Mouse (Mus musculus): ENCODE results near the gene Cmya5. TPM values are rescaled to one million over a fixed set of nuclear protein-coding genes. Genes with fewer than 3 reads are reported as not detected.

The Cmya5 gene
- polyA plus RNA-seq, 1 experiment from 2014 or later, result 0.07 TPM

DNA sequence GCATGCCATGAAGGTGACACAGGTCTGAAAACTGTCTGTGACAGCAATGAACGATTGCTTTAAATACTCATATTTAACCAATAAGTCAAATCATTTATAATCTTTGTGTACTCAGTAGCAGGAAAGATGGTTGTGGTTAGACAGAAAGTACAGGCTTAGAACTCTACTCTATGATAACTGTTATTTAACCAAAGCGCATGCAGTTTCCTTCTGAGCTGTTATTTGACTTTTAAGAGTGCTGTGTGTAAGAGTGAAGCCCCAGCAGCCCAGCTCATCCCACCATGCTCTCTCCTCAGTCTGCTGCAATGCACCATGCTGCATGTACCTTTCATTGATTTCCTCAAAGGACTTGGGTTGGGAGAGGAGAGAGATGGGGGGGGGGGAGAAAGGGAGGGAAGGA is 63.7 kb downstream of the Cmya5 start:
- H3K27me3 ChIP-seq (ENCODE audit: control insufficient read depth, insufficient read depth, low read length), result no peaks in the 10 kb centered on the region
- WGBS, result 95% methylated on average over 2 of the region's 2 CpGs
- H3K4me2 ChIP-seq (replicated peaks; ENCODE audit: low read depth, low read length), result no peak overlapping the region
- no peak for ATAC-seq (ENCODE audit: low FRiP score, low TSS enrichment)
- no peaks in the 10 kb centered on the region for H3K4me1 ChIP-seq (ENCODE audit: control insufficient read depth, insufficient read depth, low read length)
- H3K27ac ChIP-seq (ENCODE audit: low read depth, low read length), result no peak overlapping the region
- H3K4me3 ChIP-seq (ENCODE audit: low read length), result no peak overlapping the region
- H3K36me3 ChIP-seq (ENCODE audit: control insufficient read depth, insufficient read depth, low read length), result no peaks in the 10 kb centered on the region
- no peak overlapping the region for H3K9ac ChIP-seq (ENCODE audit: low read depth, low read length)
- H3K9me3 ChIP-seq (ENCODE audit: control insufficient read depth, low read length), result peaks cover 7% of the 10 kb centered on the region; the same call in 1 of the 2 replicates

DNA sequence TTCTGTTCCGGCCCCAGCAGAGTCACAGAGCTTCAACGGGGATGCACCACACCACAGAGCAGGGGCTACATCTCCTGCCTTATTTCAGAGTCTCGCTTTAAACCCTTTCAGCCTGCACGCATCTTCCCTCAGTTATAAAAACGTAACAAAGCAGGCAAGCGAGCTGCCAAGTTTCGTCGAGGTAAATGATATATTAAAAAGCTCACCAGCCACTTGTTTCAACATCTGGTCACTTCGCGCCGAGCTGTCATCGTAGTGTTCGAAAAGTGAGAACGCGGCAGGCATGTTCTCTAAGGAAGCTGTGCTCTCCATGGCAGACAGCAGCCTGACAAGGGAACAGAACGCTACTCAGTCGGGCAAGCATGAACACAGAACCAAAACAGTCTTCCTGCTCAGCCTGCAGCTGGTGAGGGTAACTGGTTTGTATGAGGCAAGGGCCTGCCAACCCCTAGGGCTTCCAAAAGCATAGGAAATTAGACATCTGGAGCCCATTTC is 70.3 kb downstream of the Cmya5 start:
- Histone ChIP-seq H3K27me3 (ENCODE audit: control insufficient read depth, insufficient read depth, low read length) (no peaks in the 10 kb centered on the region), H3K27ac (ENCODE audit: low read depth, low read length) (no peak overlapping the region), H3K4me3 (ENCODE audit: low read length) (no peak overlapping the region), H3K4me1 (ENCODE audit: control insufficient read depth, insufficient read depth, low read length) (0 out of 2 replicates have a peak, but pooled peaks cover 3% of the 10 kb centered on the region), H3K9me3 (ENCODE audit: control insufficient read depth, low read length) (peaks cover 7% of the 10 kb centered on the region; the same call in 1 of the 2 replicates), H3K9ac (ENCODE audit: low read depth, low read length) (no peak overlapping the region), H3K36me3 (ENCODE audit: control insufficient read depth, insufficient read depth, low read length) (no peaks in the 10 kb centered on the region), H3K4me2 (replicated peaks; ENCODE audit: low read depth, low read length) (no peak overlapping the region)
- ATAC-seq (ENCODE audit: low FRiP score, low TSS enrichment), result no peak
- 49% methylated on average over 17 of the region's 17 CpGs for WGBS

DNA sequence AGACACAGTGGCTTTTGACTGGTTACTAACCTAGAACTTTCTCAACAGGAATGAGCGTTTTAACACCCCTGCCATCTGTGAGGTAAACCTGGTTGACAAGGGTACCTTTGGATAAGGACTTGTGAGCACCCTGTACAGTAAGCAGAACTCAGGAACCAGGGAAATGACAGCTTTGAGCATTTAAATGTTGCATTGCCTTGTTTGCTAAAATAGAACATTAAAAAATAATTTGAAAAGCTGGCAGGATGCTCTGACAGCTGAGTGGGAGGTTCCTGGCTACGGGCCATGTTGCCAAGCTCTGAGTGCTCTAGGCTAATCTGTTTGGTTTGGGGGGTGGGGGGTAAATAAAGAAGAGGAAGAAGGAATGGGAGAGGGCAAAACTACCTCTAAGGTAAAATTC is 70.9 kb downstream of the Cmya5 start:
- Histone ChIP-seq H3K4me3 (ENCODE audit: low read length) (no peak overlapping the region), H3K4me1 (ENCODE audit: control insufficient read depth, insufficient read depth, low read length) (0 out of 2 replicates have a peak, but pooled peaks cover 3% of the 10 kb centered on the region), H3K9me3 (ENCODE audit: control insufficient read depth, low read length) (peaks cover 7% of the 10 kb centered on the region; the same call in 1 of the 2 replicates), H3K9ac (ENCODE audit: low read depth, low read length) (no peak overlapping the region), H3K27ac (ENCODE audit: low read depth, low read length) (no peak overlapping the region), H3K27me3 (ENCODE audit: control insufficient read depth, insufficient read depth, low read length) (no peaks in the 10 kb centered on the region), H3K36me3 (ENCODE audit: control insufficient read depth, insufficient read depth, low read length) (no peaks in the 10 kb centered on the region), H3K4me2 (replicated peaks; ENCODE audit: low read depth, low read length) (no peak overlapping the region)
- WGBS, result 40% methylated on average over 2 of the region's 2 CpGs
- no peak for ATAC-seq (ENCODE audit: low FRiP score, low TSS enrichment)

DNA sequence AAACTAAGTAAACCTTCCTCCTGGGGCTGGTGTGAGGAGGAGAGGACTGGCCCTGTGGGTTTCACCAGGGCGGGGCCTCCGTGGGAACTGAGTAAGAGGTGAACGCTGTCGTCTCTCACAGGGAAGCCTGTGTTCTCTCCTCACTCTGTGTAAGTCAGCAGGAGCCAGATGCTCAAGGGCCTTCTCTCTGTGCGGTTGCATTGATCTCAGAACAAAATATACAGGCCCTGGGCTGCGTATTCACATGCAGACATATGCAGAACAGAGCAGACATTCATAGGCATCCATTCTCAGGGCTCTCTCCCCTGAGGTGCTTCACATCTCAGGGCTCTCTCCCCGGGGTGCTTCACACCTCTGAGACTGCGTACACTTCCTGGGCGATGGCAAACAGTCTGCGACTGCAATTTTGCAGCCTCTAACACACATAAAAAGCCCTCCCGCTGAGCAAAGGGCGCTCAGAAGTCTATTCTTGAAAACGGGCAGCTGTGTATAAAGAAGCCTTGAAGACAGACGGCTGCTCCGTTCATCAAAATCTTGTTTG is 71.6 kb downstream of the Cmya5 start:
- 15% methylated on average over 15 of the region's 15 CpGs for WGBS
- Histone ChIP-seq H3K27me3 (ENCODE audit: control insufficient read depth, insufficient read depth, low read length) (no peaks in the 10 kb centered on the region), H3K4me2 (replicated peaks; ENCODE audit: low read depth, low read length) (no peak overlapping the region; the same call in 1 of the 2 replicates), H3K4me3 (ENCODE audit: low read length) (no peak overlapping the region), H3K4me1 (ENCODE audit: control insufficient read depth, insufficient read depth, low read length) (0 out of 2 replicates have a peak, but pooled peaks cover 3% of the 10 kb centered on the region), H3K9ac (ENCODE audit: low read depth, low read length) (no peak overlapping the region), H3K36me3 (ENCODE audit: control insufficient read depth, insufficient read depth, low read length) (no peaks in the 10 kb centered on the region), H3K9me3 (ENCODE audit: control insufficient read depth, low read length) (peaks cover 7% of the 10 kb centered on the region; the same call in 1 of the 2 replicates), H3K27ac (ENCODE audit: low read depth, low read length) (no peak overlapping the region)
- ATAC-seq (ENCODE audit: low FRiP score, low TSS enrichment), result no peak; the same call in 1 of the 2 replicates

DNA sequence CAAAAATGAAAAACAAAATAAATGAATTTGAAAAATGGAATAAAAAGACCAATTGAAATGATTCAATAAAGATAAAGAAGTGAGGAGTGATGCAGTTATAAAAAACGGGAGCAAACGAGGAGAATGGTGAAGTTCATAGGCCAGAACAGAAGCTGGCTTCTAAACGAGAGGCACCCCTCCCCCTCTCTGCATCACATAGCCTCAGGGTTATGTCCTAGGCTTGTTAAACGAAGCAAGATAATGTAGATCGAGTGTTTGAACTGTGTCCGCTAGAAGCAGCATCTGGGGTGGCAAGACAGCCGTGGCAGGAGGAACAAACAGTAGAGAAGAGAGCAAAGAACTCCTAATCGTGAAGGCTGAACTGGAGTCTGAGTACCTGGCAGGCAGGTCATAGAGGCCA is 74.1 kb downstream of the Cmya5 start:
- H3K27me3 ChIP-seq (ENCODE audit: control insufficient read depth, insufficient read depth, low read length), result no peaks in the 10 kb centered on the region
- no peaks in the 10 kb centered on the region for H3K36me3 ChIP-seq (ENCODE audit: control insufficient read depth, insufficient read depth, low read length)
- H3K4me2 ChIP-seq (replicated peaks; ENCODE audit: low read depth, low read length), result no peak overlapping the region
- H3K9ac ChIP-seq (ENCODE audit: low read depth, low read length), result no peak overlapping the region
- H3K4me3 ChIP-seq (ENCODE audit: low read length), result no peak overlapping the region
- 0 out of 2 replicates have a peak, but pooled peaks cover 3% of the 10 kb centered on the region for H3K4me1 ChIP-seq (ENCODE audit: control insufficient read depth, insufficient read depth, low read length)
- WGBS, result 56% methylated on average over 8 of the region's 8 CpGs
- ATAC-seq (ENCODE audit: low FRiP score, low TSS enrichment), result no peak
- H3K27ac ChIP-seq (ENCODE audit: low read depth, low read length), result no peak overlapping the region
- H3K9me3 ChIP-seq (ENCODE audit: control insufficient read depth, low read length), result no peaks in the 10 kb centered on the region

DNA sequence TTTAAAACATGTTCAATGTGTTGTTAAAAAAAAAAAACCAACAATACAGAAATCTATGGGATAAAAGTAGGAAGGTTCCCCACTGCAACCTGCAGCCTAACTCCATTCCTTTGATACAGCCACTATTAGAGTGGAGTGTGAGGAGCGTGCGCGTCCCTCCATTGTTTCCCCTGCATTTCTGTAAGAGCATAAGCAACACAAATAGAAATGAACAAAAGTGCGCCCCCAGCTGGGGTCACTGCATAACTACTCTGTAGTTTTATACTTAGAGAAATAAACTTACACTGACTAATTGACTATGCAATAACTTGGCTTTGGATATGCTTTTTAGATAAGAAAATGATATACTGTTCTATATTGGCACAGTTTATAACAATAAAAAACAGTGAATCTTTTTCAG is 75.0 kb downstream of the Cmya5 start:
- Histone ChIP-seq H3K4me3 (ENCODE audit: low read length) (no peak overlapping the region), H3K9ac (ENCODE audit: low read depth, low read length) (no peak overlapping the region), H3K4me2 (replicated peaks; ENCODE audit: low read depth, low read length) (no peak overlapping the region), H3K36me3 (ENCODE audit: control insufficient read depth, insufficient read depth, low read length) (no peaks in the 10 kb centered on the region), H3K27ac (ENCODE audit: low read depth, low read length) (no peak overlapping the region), H3K9me3 (ENCODE audit: control insufficient read depth, low read length) (no peaks in the 10 kb centered on the region), H3K27me3 (ENCODE audit: control insufficient read depth, insufficient read depth, low read length) (no peaks in the 10 kb centered on the region), H3K4me1 (ENCODE audit: control insufficient read depth, insufficient read depth, low read length) (0 out of 2 replicates have a peak, but pooled peaks cover 3% of the 10 kb centered on the region)
- no peak for ATAC-seq (ENCODE audit: low FRiP score, low TSS enrichment)
- WGBS, result 74% methylated on average over 4 of the region's 4 CpGs

DNA sequence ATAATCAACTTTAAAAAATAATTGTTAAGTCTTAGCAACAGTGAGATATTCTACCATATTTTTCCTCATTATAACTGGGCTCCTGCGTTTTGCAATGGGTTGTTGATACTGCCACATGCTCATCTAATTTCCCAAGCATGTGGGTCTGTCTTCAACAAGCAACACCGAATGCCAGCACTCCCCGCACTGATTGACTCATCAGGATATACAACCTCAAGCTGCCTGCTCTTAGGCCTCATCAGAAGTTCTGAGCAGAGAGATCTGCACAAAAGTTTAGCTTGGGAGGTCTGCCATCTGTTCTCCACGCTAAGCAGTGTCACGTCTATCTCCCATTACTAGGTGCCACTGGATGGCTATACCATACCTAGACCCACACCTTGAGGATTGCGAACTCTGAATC is 76.2 kb downstream of the Cmya5 start:
- Histone ChIP-seq H3K36me3 (ENCODE audit: control insufficient read depth, insufficient read depth, low read length) (no peaks in the 10 kb centered on the region), H3K27ac (ENCODE audit: low read depth, low read length) (no peak overlapping the region), H3K9ac (ENCODE audit: low read depth, low read length) (no peak overlapping the region), H3K27me3 (ENCODE audit: control insufficient read depth, insufficient read depth, low read length) (no peaks in the 10 kb centered on the region), H3K4me2 (replicated peaks; ENCODE audit: low read depth, low read length) (no peak overlapping the region), H3K4me1 (ENCODE audit: control insufficient read depth, insufficient read depth, low read length) (no peaks in the 10 kb centered on the region), H3K9me3 (ENCODE audit: control insufficient read depth, low read length) (no peaks in the 10 kb centered on the region), H3K4me3 (ENCODE audit: low read length) (no peak overlapping the region)
- WGBS, result 90% methylated on average over 6 of the region's 6 CpGs
- ATAC-seq (ENCODE audit: low FRiP score, low TSS enrichment), result no peak

DNA sequence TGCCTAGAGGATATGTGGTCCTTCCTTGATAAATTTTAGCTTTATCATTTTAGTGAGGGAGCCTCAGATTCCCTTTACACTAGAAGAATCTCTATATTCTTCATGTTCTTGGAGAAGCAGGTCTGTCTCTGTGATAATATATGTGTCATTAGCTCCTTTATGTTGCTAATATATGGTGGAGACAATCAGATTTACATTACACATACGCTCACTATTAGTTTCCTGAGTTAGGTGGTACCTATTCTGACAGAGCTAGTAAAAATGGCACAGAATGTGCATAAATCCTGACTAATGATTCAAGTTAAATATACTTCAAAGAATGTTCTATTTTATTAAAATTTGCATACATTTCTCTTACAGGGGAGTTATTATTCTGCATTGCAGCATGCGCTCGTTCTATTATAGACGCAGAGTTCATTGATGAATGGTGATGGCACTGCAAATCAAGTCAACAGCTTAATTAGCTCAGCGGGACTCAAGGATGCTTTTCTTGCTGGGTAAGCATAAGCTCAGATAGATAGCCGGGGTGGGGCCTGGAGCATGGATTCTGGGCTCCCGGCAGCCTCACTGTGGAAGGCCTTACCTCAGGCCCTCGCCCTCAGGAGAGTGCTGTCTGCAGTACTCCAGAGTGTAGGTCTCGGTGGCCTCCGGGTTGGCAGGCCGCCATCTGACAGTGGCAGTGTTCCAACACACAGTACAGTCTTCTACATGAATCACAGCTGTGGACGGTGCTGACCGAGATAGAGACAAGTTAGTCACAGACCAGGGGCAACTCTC is 81.5 kb downstream of the Cmya5 start:
- Histone ChIP-seq H3K36me3 (ENCODE audit: control insufficient read depth, insufficient read depth, low read length) (no peaks in the 10 kb centered on the region), H3K9me3 (ENCODE audit: control insufficient read depth, low read length) (no peaks in the 10 kb centered on the region), H3K9ac (ENCODE audit: low read depth, low read length) (no peak overlapping the region), H3K27me3 (ENCODE audit: control insufficient read depth, insufficient read depth, low read length) (no peaks in the 10 kb centered on the region), H3K4me2 (replicated peaks; ENCODE audit: low read depth, low read length) (no peak overlapping the region), H3K4me3 (ENCODE audit: low read length) (no peak overlapping the region), H3K4me1 (ENCODE audit: control insufficient read depth, insufficient read depth, low read length) (no peaks in the 10 kb centered on the region), H3K27ac (ENCODE audit: low read depth, low read length) (no peak overlapping the region)
- no peak for ATAC-seq (ENCODE audit: low FRiP score, low TSS enrichment)
- WGBS, result 68% methylated on average over 13 of the region's 13 CpGs

DNA sequence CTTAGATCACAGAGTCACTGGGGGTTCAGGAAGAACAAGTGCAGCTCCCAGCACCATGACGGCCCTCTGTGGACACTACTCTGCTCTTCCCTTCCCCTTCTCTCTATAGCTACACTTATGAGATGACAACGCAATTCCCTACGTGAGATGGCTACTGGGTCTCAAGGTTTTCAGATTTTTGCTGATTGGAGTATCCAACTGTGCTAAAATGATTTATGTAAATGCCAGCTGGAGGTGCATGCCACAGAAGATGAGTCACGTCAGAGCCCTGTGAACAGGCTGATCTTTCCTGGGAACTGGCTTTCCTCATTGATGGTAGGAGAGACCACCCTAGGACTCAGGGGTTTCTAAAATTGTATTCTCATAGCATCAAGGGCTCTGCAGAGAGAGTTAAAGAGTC is 83.2 kb downstream of the Cmya5 start:
- 78% methylated on average over 4 of the region's 4 CpGs for WGBS

More for the DNA sequence above, 83.2 kb downstream of the Cmya5 start:
- Histone ChIP-seq H3K27me3 (ENCODE audit: control insufficient read depth, insufficient read depth, low read length) (no peaks in the 10 kb centered on the region), H3K4me1 (ENCODE audit: control insufficient read depth, insufficient read depth, low read length) (no peaks in the 10 kb centered on the region), H3K27ac (ENCODE audit: low read depth, low read length) (no peak overlapping the region), H3K36me3 (ENCODE audit: control insufficient read depth, insufficient read depth, low read length) (no peaks in the 10 kb centered on the region), H3K9ac (ENCODE audit: low read depth, low read length) (no peak overlapping the region), H3K9me3 (ENCODE audit: control insufficient read depth, low read length) (no peaks in the 10 kb centered on the region), H3K4me3 (ENCODE audit: low read length) (no peak overlapping the region), H3K4me2 (replicated peaks; ENCODE audit: low read depth, low read length) (no peak overlapping the region)
- no peak for ATAC-seq (ENCODE audit: low FRiP score, low TSS enrichment)

Data from kidney, embryonic 14.5 days (tissue).